Mouse (Mus musculus): ENCODE measurements at regions not wholly inside any gene's neighbourhood (a gene's known extent, or its start where the extent isn't known, plus 50 kb on each side); places are given as distances from the start of the nearest gene placed in this dataset.

GRCm38 (mm10) chr1:124790646-124791045 is 644.9 kb downstream of the Actr3 start:
- TF ChIP-seq POLR2A (IDR thresholded peaks at IDR 0.05; ENCODE audit: extremely low read depth, insufficient read depth, low read length) (no peak), CTCF (IDR thresholded peaks at IDR 0.05; ENCODE audit: extremely low read depth, insufficient read depth, low read length) (no peak)
